Mouse (Mus musculus) midbrain, embryonic 10.5 days (tissue): ENCODE data around the gene Gm47969. TPM values are rescaled to one million over a fixed set of nuclear protein-coding genes. Genes with fewer than 3 reads are reported as not detected.

ENCODE experiments used
- DNase-seq: peaks from one replicate; pipeline ENCODE4 v3.0.0-alpha.2; 2017; ENCODE audit warnings: low spot score
- H3K27ac ChIP-seq: fragments of 300-500 bp; sonication (generic); replicated peaks from 2 replicates; pipeline ENCODE4 v1.5.1; 2016; ENCODE audit warnings: mild to moderate bottlenecking
- H3K27me3 ChIP-seq: fragments of 300-500 bp; sonication (generic); 2 replicates; pipeline ENCODE4 v1.6.1; 2016; ENCODE audit warnings: low read depth, mild to moderate bottlenecking; ENCODE audit not compliant: poor library complexity, severe bottlenecking
- H3K36me3 ChIP-seq: fragments of 300-500 bp; sonication (generic); 2 replicates; pipeline ENCODE4 v1.6.1; 2016; ENCODE audit warnings: mild to moderate bottlenecking, moderate library complexity
- H3K4me1 ChIP-seq: fragments of 300-500 bp; sonication (generic); 2 replicates; pipeline ENCODE4 v1.6.1; 2016
- H3K4me3 ChIP-seq: fragments of 300-500 bp; sonication (generic); 2 replicates; pipeline ENCODE4 v1.5.1; 2016; ENCODE audit warnings: mild to moderate bottlenecking, moderate library complexity
- H3K9me3 ChIP-seq: fragments of 300-500 bp; sonication (generic); replicated peaks from 2 replicates; pipeline ENCODE4 v1.6.1; 2016; ENCODE audit warnings: mild to moderate bottlenecking
- WGBS: fragments of 180-500 bp; shearing (Covaris S2); methylation state at CpG from one replicate; pipeline ENCODE4 v1.1.7; 2016; 5-methylcytosine and 5-hydroxymethylcytosine counted together
- polyA plus RNA-seq: library from polyadenylated mRNA; unstranded; fragments of >200 nt; fragmentation: Nextera tagmentation; extraction: Ambion mirVana; gene quantifications from 2 replicates; pipeline ENCODE4 v1.2.1, GENCODE M21; 2016

Gene Gm47969
- polyA plus RNA-seq, 1 experiment from 2014 or later = not detected

GRCm38 (mm10) chr1:83039080-83039479, 5.7 kb upstream of the Gm47969 start:
- H3K9me3 ChIP-seq = no peaks in the 10 kb centered on the region

DNA sequence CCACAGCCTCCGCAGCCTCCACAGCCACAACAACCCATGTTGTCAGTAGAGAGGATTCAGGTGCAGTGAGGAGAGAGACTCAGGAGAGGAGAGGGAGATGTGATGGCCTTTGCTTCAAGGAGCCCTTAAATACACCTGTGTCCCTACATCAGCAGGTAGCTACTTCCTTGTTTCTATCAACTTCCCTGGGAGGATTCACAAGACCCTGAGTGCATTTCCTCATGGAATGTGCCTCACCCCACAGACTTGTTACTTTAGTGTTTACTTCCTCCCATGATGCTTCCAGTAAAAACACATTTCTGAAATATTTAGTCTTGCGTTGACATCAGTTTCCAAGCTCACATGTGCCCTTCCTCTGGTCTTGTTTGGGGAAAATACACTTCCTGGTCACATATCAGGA, 2.4 kb upstream of the Gm47969 start, which contains the start of gene Krtap28-10:
TSS of gene Krtap28-10 (minus strand) at position 101 of the 400 bp plus-strand sequence.
- Histone ChIP-seq H3K36me3 (no peaks in the 10 kb centered on the region), H3K9me3 (no peaks in the 10 kb centered on the region), H3K27me3 (no peaks in the 10 kb centered on the region), H3K27ac (no peak within 1 kb of the TSS), H3K4me3 (no peak within 1 kb of the TSS), H3K4me1 (peaks cover 10% of the 10 kb centered on the region)
- WGBS = 94% methylated on average over 2 of the region's 2 CpGs
- no peak for DNase-seq

More at GRCm38 (mm10) chr1:83039080-83039479, 5.7 kb upstream of the Gm47969 start:
- Histone ChIP-seq H3K36me3 (no peaks in the 10 kb centered on the region), H3K27me3 (no peaks in the 10 kb centered on the region), H3K27ac (no peak overlapping the region), H3K4me1 (peaks cover 10% of the 10 kb centered on the region), H3K4me3 (no peak overlapping the region)
- no peak for DNase-seq
- 78% methylated on average over 4 of the region's 4 CpGs for WGBS

DNA sequence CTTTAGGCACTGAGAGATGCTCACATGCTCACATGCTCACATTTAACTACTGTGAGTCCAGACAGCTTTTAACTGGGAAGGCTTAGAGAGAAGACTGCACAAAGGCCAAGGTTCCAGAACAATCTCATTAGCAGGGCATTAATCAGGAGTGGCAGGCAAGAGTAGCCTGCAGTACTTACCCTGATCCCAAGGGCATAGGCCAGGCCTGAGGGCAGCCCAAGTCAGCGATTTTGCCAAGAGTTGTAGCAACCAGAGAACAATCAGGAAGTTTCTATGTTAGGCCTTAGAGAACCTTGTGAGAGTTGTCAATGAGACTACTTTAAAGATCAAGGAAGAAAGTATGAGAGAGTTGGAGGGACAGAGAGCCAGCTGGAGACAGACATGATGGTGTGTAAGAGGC, 13.7 kb downstream of the Gm47969 start:
- H3K9me3 ChIP-seq = no peaks in the 10 kb centered on the region
- H3K27ac ChIP-seq = no peak overlapping the region
- H3K27me3 ChIP-seq = no peaks in the 10 kb centered on the region
- no peak overlapping the region for H3K4me3 ChIP-seq
- no peak for DNase-seq
- WGBS = 68% methylated on average over 1 of the region's 1 CpGs
- H3K36me3 ChIP-seq = no peaks in the 10 kb centered on the region
- no peaks in the 10 kb centered on the region for H3K4me1 ChIP-seq

DNA sequence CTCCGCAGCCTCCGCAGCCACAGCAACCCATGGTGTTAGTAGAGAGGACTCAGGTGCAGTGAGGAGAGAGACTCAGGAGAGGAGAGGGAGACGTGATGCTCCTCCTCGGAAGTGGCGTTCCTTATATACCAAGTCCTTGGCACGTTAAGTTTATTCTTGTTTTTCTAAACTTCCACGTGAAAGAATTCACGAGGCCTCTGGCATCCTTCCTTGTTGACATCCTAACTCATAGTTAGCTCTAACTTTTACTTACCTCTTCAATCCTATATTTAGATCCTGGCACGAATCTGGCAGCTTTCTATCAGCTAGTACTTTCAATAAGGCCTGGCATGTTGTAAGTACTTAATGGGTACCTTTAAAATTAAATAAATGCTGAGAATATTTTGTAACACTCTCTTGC, 14.5 kb downstream of the Gm47969 start, which contains the start of gene A030005K14Rik:
TSS of gene A030005K14Rik (minus strand) at position 101 of the 400 bp plus-strand sequence.
- H3K4me3 ChIP-seq = no peak within 1 kb of the TSS
- H3K4me1 ChIP-seq = no peaks in the 10 kb centered on the region
- H3K27me3 ChIP-seq = no peaks in the 10 kb centered on the region
- H3K36me3 ChIP-seq = no peaks in the 10 kb centered on the region
- WGBS = 93% methylated on average over 9 of the region's 9 CpGs
- H3K27ac ChIP-seq = no peak within 1 kb of the TSS
- DNase-seq = no peak
- no peaks in the 10 kb centered on the region for H3K9me3 ChIP-seq

DNA sequence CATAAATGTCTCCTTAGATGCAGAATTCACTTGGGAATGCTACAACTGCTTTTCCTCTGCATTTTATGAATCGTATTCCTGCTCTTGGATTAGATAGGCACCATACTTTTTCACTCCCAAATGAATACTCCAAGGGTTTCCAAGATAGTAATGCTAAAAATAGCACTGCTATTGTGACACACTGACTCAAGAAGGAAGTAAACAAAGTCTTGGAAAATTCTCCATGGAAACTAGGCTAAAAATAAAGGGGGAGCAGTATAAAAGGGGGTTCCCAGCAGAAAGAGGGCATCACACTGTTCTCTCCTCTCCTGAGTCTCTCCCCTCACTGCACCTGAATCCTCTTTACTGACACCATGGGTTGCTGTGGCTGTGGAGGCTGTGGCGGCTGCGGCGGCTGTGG, 15.9 kb downstream of the Gm47969 start, which contains the start of gene Krtap28-13:
TSS of gene Krtap28-13 (plus strand) at position 288 of the 400 bp plus-strand sequence.
- Histone ChIP-seq H3K27me3 (no peaks in the 10 kb centered on the region), H3K4me1 (no peaks in the 10 kb centered on the region)
- 93% methylated on average over 4 of the region's 4 CpGs for WGBS

DNA sequence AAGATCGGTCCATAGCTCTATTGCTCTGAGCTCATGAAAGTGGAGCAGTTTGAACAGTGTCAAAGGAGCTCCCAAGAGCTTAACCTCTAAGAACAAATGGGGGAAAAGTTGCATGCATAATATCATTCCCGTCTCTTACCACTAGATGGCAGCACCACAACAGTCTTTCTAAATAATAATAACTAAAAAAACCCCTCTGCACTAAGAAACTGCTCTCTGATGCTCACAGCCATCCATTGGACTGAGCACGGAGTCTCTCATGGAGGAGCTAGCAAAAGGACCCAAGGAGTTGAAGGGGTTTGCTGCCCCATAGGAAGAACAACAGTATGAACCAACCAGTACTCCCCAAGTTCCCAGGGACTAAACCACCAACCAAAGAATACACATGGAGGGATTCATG, 20.1 kb downstream of the Gm47969 start:
- 31% methylated on average over 3 of the region's 3 CpGs for WGBS
- H3K9me3 ChIP-seq = no peaks in the 10 kb centered on the region
- peak; percentile 14 for DNase-seq
- H3K27ac ChIP-seq = no peak overlapping the region
- no peaks in the 10 kb centered on the region for H3K27me3 ChIP-seq
- no peak overlapping the region for H3K4me3 ChIP-seq
- no peaks in the 10 kb centered on the region for H3K36me3 ChIP-seq
- H3K4me1 ChIP-seq = no peaks in the 10 kb centered on the region

More for the DNA sequence above, 15.9 kb downstream of the Gm47969 start, which contains the start of gene Krtap28-13:
- Histone ChIP-seq H3K4me3 (no peak within 1 kb of the TSS), H3K36me3 (no peaks in the 10 kb centered on the region), H3K27ac (no peak within 1 kb of the TSS), H3K9me3 (no peaks in the 10 kb centered on the region)
- DNase-seq = no peak

DNA sequence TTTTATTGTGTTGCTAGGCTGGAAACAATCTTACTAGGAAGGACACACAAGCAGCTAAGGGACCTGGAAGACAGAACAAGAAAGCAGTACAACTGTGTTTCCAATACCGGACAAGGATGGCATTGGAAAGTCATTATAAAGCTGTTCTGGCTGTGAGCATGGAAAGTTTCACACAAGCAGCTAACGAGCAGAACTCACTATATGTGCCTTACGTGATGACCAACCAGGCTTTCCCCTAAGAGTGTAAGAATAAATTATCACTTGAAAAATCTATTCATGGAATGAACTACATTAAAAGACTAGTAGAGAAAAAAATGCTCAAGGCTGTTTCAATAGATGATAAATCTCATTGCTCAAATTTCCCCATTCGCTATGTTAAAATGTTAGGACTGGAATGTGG, 21.8 kb downstream of the Gm47969 start:
- Histone ChIP-seq H3K4me1 (no peaks in the 10 kb centered on the region), H3K4me3 (no peak overlapping the region), H3K27me3 (no peaks in the 10 kb centered on the region), H3K27ac (no peak overlapping the region), H3K36me3 (no peaks in the 10 kb centered on the region), H3K9me3 (no peaks in the 10 kb centered on the region)
- DNase-seq = no peak
- 97% methylated on average over 4 of the region's 4 CpGs for WGBS

DNA sequence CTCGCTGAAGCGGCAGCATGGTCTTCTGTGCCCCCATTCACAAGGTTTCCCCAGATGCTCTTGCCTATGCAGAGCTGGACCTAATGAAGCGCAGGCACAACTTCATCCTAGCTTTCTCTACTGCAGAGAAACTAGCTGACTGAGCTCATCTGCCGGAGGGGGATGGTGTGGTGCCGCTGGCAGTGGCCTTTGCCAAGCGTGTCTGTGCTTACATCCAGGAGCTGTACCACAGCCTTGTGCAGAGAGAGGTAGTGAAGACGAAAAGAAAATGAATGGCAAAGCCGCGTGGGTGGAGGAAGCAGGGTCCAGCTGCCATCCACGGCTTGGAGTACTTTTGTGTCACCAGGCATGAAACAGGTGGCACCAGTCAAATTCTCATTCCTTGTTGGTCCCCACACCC, 22.5 kb downstream of the Gm47969 start:
- DNase-seq = no peak
- Histone ChIP-seq H3K27me3 (no peaks in the 10 kb centered on the region), H3K36me3 (no peaks in the 10 kb centered on the region), H3K4me3 (no peak overlapping the region), H3K27ac (no peak overlapping the region), H3K9me3 (no peaks in the 10 kb centered on the region), H3K4me1 (no peaks in the 10 kb centered on the region)
- WGBS = 91% methylated on average over 10 of the region's 10 CpGs

GRCm38 (mm10) chr1:83075526-83076189, 30.9 kb downstream of the Gm47969 start:
- Histone ChIP-seq H3K4me3 (peak overlapping the region; percentile 38), H3K27ac (no peak overlapping the region), H3K36me3 (no peaks in the 10 kb centered on the region), H3K9me3 (no peaks in the 10 kb centered on the region), H3K27me3 (no peaks in the 10 kb centered on the region), H3K4me1 (0 out of 2 replicates have a peak, but pooled peaks cover 5% of the 10 kb centered on the region)
- WGBS = 46% methylated on average over 15 of the region's 15 CpGs
- DNase-seq = no peak

DNA sequence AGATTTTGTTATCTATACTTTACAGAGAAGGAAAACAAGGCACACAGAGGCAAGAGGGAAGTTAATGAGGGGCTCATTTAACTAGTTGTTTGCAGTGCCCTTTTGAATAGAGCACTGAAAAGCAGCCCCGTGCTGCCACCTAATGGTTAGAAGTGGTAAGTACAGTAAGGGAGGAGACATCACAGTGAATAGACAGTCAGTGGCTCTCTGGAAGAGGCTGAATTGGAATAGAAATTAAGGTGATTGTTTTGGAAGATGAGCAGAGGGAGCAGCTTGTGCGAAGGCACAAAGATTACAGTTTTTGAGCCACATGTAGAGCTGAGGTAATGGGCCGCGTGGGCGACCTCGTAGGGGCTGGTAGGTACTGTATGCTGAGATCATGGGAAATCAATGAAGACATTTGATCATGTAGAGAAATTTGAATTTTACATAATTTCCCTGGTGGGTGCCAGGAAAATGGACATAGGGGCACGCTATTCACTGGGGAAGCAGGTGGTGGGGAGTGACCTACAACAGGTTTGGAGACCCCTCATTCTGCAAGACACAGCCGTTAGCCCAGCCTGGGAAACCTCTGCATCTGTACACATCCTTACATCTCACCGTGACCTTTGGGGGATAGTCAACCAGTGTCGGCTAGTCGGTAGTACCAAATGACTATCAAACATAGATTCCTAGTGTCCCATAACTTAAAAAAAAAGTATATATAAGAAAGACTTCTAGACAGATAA, 31.6 kb downstream of the Gm47969 start:
- peak overlapping the region; percentile 38 for H3K4me3 ChIP-seq
- 0 out of 2 replicates have a peak, but pooled peaks cover 5% of the 10 kb centered on the region for H3K4me1 ChIP-seq
- no peak overlapping the region for H3K27ac ChIP-seq
- DNase-seq = peak; percentile 51
- H3K27me3 ChIP-seq = no peaks in the 10 kb centered on the region
- WGBS = 47% methylated on average over 11 of the region's 11 CpGs
- no peaks in the 10 kb centered on the region for H3K36me3 ChIP-seq
- H3K9me3 ChIP-seq = no peaks in the 10 kb centered on the region

GRCm38 (mm10) chr1:83077016-83077415, 32.3 kb downstream of the Gm47969 start:
- Histone ChIP-seq H3K27me3 (no peaks in the 10 kb centered on the region), H3K9me3 (no peaks in the 10 kb centered on the region)
- WGBS = 72% methylated on average over 6 of the region's 6 CpGs

DNA sequence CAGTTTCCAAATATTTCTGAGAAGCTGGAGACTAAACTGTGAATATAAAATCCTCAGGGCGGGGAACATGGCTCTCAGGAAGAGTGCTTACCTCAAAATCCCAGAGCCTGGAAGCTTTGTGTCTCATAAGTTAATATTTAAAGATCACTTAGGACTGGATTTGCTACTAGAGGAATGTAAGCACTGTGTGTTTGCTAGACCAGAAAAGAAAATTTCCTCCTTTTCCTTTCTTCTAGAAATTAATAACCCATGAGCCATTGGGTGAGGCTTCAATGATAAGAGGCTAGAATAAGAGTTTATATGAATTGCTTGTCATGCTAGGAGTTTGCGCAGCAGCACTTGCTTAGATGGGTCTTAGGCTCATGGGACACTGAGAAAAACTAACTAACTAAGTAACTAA, 40.1 kb downstream of the Gm47969 start:
- Histone ChIP-seq H3K36me3 (no peaks in the 10 kb centered on the region), H3K4me3 (no peak overlapping the region), H3K27ac (no peak overlapping the region), H3K9me3 (no peaks in the 10 kb centered on the region), H3K4me1 (no peaks in the 10 kb centered on the region), H3K27me3 (no peaks in the 10 kb centered on the region)
- WGBS = 87% methylated on average over 2 of the region's 2 CpGs
- no peak for DNase-seq

More at GRCm38 (mm10) chr1:83077016-83077415, 32.3 kb downstream of the Gm47969 start:
- Histone ChIP-seq H3K4me3 (no peak overlapping the region), H3K4me1 (0 out of 2 replicates have a peak, but pooled peaks cover 5% of the 10 kb centered on the region), H3K27ac (no peak overlapping the region), H3K36me3 (no peaks in the 10 kb centered on the region)
- DNase-seq = no peak

- Histone ChIP-seq H3K36me3 (no peaks in the 10 kb centered on the region), H3K27ac (no peak overlapping the region), H3K4me3 (no peak overlapping the region), H3K4me1 (no peaks in the 10 kb centered on the region), H3K9me3 (no peaks in the 10 kb centered on the region), H3K27me3 (no peaks in the 10 kb centered on the region)
- DNase-seq = no peak
- WGBS = 89% methylated on average over 3 of the region's 3 CpGs
Measured at GRCm38 (mm10) chr1:83091268-83091667, 46.5 kb downstream of the Gm47969 start.
